Mouse (Mus musculus) intestine, embryonic 16.5 days (tissue): ENCODE data around the gene Tagln2. TPM values are rescaled to one million over a fixed set of nuclear protein-coding genes. Genes with fewer than 3 reads are reported as not detected.

Source experiments
- ATAC-seq: fragments of 200-750 bp; cut with Nextera tagmentation; 2 replicates; pipeline ENCODE4 v1.8.0; 2017; ENCODE audit warnings: moderate TSS enrichment, moderate library complexity
- H3K27ac ChIP-seq: fragments of 300-500 bp; sonication (generic); 2 replicates; pipeline ENCODE4 v1.5.1; 2014; ENCODE audit warnings: mild to moderate bottlenecking, low read length
- H3K27me3 ChIP-seq: fragments of 300-500 bp; sonication (generic); replicated peaks from 2 replicates; pipeline ENCODE4 v1.6.1; 2014; ENCODE audit warnings: low read length, control low read depth, mixed read lengths; ENCODE audit not compliant: control insufficient read depth, insufficient read depth
- H3K36me3 ChIP-seq: fragments of 300-500 bp; sonication (generic); 2 replicates; pipeline ENCODE4 v1.6.1; 2014; ENCODE audit warnings: low read length, control low read depth; ENCODE audit not compliant: control insufficient read depth, insufficient read depth
- H3K4me1 ChIP-seq: fragments of 300-500 bp; sonication (generic); 2 replicates; pipeline ENCODE4 v1.6.1; 2014; ENCODE audit warnings: low read length, control low read depth, mixed read lengths; ENCODE audit not compliant: control insufficient read depth, insufficient read depth
- H3K4me2 ChIP-seq: fragments of 300-500 bp; sonication (generic); 2 replicates; pipeline ENCODE4 v1.6.1; 2014; ENCODE audit warnings: low read depth, low read length, control low read depth
- H3K4me3 ChIP-seq: fragments of 300-500 bp; sonication (generic); 2 replicates; pipeline ENCODE4 v1.5.1; 2014; ENCODE audit warnings: mild to moderate bottlenecking, low read length
- H3K9ac ChIP-seq: fragments of 300-500 bp; sonication (generic); 2 replicates; pipeline ENCODE4 v1.6.1; 2014; ENCODE audit warnings: low read depth, low read length
- H3K9me3 ChIP-seq: fragments of 300-500 bp; sonication (generic); 2 replicates; pipeline ENCODE4 v1.6.1; 2016; ENCODE audit warnings: low read length, control low read depth; ENCODE audit not compliant: control insufficient read depth
- WGBS: fragments of 180-500 bp; shearing (Covaris S2); extraction: QIAGEN DNeasy Blood & Tissue Kit; methylation state at CpG from one replicate; pipeline ENCODE4 v1.1.7; 2014; 5-methylcytosine and 5-hydroxymethylcytosine counted together
- polyA plus RNA-seq: library from polyadenylated mRNA; unstranded; fragments of >200 nt; fragmentation: Nextera tagmentation; extraction: Ambion mirVana; gene quantifications from 2 replicates; pipeline ENCODE4 v1.2.1, GENCODE M21; 2015

Gene Tagln2
- polyA plus RNA-seq, 1 experiment from 2014 or later = 470 TPM

DNA sequence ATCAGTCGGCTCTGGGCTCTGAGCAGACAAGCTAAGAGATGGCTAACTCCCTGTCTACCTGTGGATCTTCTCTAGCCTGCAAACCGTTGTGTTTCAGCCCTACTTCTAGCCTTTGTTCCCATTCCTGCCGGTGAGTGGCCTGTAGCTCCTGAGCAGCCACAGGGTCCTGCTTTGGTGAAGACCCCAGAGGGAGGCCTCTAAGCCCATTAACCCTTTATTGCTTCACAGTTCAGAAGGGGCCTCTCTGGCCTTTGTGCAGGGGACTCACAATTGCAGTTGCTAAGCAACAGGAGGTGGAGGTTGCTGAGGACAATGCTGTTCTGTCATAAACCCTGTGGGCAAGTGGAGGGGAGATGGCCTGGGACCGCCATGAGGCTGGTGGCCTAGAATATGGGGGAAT is 13.6 kb upstream of the Tagln2 start:
- Histone ChIP-seq H3K9me3 (no peaks in the 10 kb centered on the region), H3K4me1 (peaks cover 48% of the 10 kb centered on the region), H3K27ac (0 out of 2 replicates have a peak overlapping the region, but pooled peaks have one; percentile 27), H3K27me3 (no peaks in the 10 kb centered on the region), H3K36me3 (no peaks in the 10 kb centered on the region), H3K4me3 (peak overlapping the region; percentile 63), H3K9ac (peak overlapping the region; percentile 17; the same call in 1 of the 2 replicates), H3K4me2 (peak overlapping the region; percentile 73)
- no peak for ATAC-seq
- 25% methylated on average over 4 of the region's 4 CpGs for WGBS

DNA sequence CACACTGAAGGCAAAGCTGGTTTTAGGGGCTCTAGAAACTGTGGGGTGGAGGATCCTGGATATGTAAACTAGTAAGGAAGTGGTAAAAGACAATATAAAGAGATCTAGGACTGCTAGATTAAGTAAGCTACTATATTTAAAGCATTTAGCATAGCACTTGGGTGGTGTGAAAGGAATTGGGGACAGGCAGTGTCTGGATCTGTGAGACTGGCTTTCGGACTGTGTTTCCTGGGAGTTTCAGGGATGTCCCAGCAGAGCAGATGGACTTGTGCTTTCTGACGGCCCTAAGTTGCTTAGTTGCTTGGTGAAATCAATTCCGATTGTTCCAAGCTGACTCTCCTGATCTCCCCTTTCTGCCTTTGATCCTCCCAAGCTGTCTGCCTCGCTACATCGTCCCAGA is 13.2 kb upstream of the Tagln2 start:
- no peak for ATAC-seq
- peak overlapping the region; percentile 73 for H3K4me2 ChIP-seq
- H3K9ac ChIP-seq = peak overlapping the region; percentile 17; the same call in 1 of the 2 replicates
- peak overlapping the region; percentile 47; the same call in 1 of the 2 replicates for H3K27ac ChIP-seq
- peak overlapping the region; percentile 63; the same call in 1 of the 2 replicates for H3K4me3 ChIP-seq
- H3K4me1 ChIP-seq = peaks cover 47% of the 10 kb centered on the region
- H3K36me3 ChIP-seq = peaks cover under 1% of the 10 kb centered on the region; the same call in 1 of the 2 replicates
- H3K27me3 ChIP-seq = no peaks in the 10 kb centered on the region
- H3K9me3 ChIP-seq = no peaks in the 10 kb centered on the region
- 73% methylated on average over 5 of the region's 5 CpGs for WGBS

DNA sequence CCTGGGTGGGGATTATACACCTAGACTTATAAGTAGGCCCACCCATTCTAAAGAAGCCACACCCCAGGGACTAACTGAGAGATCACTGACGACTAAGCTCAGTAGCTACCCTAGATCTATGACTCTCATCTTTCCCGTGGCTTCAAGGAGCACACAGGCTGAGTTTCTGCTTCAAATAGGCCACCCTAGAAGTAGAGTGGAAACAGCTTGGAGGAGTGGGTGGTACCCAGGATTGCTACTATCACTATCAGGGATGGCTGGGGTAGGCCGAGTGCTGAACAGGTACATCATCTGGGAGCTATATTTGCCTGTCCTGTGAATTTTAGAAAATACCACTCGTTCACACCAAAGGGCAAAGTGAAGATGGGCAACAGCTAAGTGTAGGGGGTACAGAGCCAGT is 12.0 kb upstream of the Tagln2 start:
- Histone ChIP-seq H3K4me3 (no peak overlapping the region), H3K27me3 (no peaks in the 10 kb centered on the region), H3K9me3 (no peaks in the 10 kb centered on the region), H3K27ac (0 out of 2 replicates have a peak overlapping the region, but pooled peaks have one; percentile 17), H3K4me2 (peak overlapping the region; percentile 28), H3K4me1 (peaks cover 50% of the 10 kb centered on the region), H3K9ac (0 out of 2 replicates have a peak overlapping the region, but pooled peaks have one; percentile 16), H3K36me3 (peaks cover 6% of the 10 kb centered on the region; the same call in 1 of the 2 replicates)
- WGBS = 67% methylated on average over 4 of the region's 4 CpGs
- no peak for ATAC-seq

GRCm38 (mm10) chr1:172488831-172489230 is 11.0 kb upstream of the Tagln2 start:
- Histone ChIP-seq H3K9ac (0 out of 2 replicates have a peak overlapping the region, but pooled peaks have one; percentile 16), H3K27me3 (no peaks in the 10 kb centered on the region), H3K4me3 (no peak overlapping the region), H3K4me1 (peaks cover 43% of the 10 kb centered on the region), H3K9me3 (no peaks in the 10 kb centered on the region), H3K27ac (peak overlapping the region; percentile 66), H3K4me2 (peak overlapping the region; percentile 26), H3K36me3 (peaks cover 8% of the 10 kb centered on the region; the same call in 1 of the 2 replicates)
- WGBS = 56% methylated on average over 7 of the region's 7 CpGs
- peak; percentile 46 for ATAC-seq

GRCm38 (mm10) chr1:172489585-172490250 is 10.1 kb upstream of the Tagln2 start:
- H3K4me1 ChIP-seq = peaks cover 37% of the 10 kb centered on the region
- 42% methylated on average over 12 of the region's 12 CpGs for WGBS
- H3K4me2 ChIP-seq = peak overlapping the region; percentile 36
- peaks cover 8% of the 10 kb centered on the region; the same call in 1 of the 2 replicates for H3K36me3 ChIP-seq
- ATAC-seq = peak; percentile 49
- H3K4me3 ChIP-seq = peak overlapping the region; percentile 15
- no peaks in the 10 kb centered on the region for H3K9me3 ChIP-seq
- no peaks in the 10 kb centered on the region for H3K27me3 ChIP-seq
- peak overlapping the region; percentile 12 for H3K27ac ChIP-seq
- peak overlapping the region; percentile 18 for H3K9ac ChIP-seq

GRCm38 (mm10) chr1:172490261-172490661 is 9.6 kb upstream of the Tagln2 start:
- H3K9me3 ChIP-seq = no peaks in the 10 kb centered on the region
- no peak overlapping the region for H3K27ac ChIP-seq
- H3K4me2 ChIP-seq = peak overlapping the region; percentile 36
- H3K36me3 ChIP-seq = peaks cover 8% of the 10 kb centered on the region; the same call in 1 of the 2 replicates
- no peaks in the 10 kb centered on the region for H3K27me3 ChIP-seq
- H3K4me3 ChIP-seq = peak overlapping the region; percentile 15
- peak; percentile 52 for ATAC-seq
- H3K4me1 ChIP-seq = peaks cover 35% of the 10 kb centered on the region
- whole genome bisulfite sequencing = 15% methylated on average over 10 of the region's 10 CpGs
- peak overlapping the region; percentile 18 for H3K9ac ChIP-seq

DNA sequence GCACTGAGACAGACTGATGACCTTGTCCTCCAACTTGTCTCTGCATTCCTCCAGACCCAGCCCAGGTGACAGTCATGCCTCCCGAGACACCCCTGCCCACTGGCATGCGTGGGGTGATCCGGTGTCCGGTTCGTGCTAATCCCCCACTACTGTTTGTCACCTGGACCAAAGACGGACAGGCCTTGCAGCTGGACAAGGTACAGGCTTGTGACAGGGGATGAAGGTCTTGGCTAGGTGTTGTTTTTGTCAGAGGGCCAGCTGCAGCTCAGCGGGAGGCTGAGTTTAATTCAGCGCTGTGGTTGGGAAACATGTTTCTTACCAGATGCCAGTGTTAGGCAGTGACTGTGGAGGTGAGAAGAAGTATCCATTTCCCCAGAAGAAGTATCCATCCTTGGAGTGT is 7.8 kb upstream of the Tagln2 start:
- Histone ChIP-seq H3K36me3 (peaks cover 15% of the 10 kb centered on the region; the same call in 1 of the 2 replicates), H3K4me2 (no peak overlapping the region), H3K9ac (no peak overlapping the region), H3K27ac (no peak overlapping the region), H3K4me1 (peaks cover 23% of the 10 kb centered on the region), H3K27me3 (no peaks in the 10 kb centered on the region), H3K4me3 (no peak overlapping the region), H3K9me3 (no peaks in the 10 kb centered on the region)
- WGBS = 88% methylated on average over 8 of the region's 8 CpGs
- no peak for ATAC-seq

DNA sequence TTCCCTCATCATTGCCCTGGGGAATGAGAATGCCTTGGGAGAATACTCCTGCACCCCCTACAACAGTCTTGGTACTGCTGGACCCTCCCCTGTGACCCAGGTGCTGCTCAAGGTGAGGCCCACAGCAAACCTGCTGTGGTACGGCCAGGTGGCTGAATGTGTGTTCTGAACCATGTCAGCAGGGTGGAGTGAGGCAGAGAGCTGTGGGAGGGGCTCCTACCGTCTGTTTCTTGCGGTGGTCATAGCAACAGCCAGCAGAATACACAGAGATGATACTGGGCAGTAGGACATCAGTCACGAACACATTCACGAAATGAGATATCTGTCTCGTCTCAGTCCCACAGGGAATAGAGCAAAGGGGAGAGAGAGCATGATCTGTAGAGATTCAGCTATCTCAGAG is 6.3 kb upstream of the Tagln2 start:
- Histone ChIP-seq H3K27ac (no peak overlapping the region), H3K27me3 (no peaks in the 10 kb centered on the region), H3K36me3 (peaks cover 15% of the 10 kb centered on the region; the same call in 1 of the 2 replicates), H3K9ac (no peak overlapping the region), H3K9me3 (no peaks in the 10 kb centered on the region), H3K4me3 (no peak overlapping the region), H3K4me1 (peaks cover 12% of the 10 kb centered on the region), H3K4me2 (no peak overlapping the region)
- no peak for ATAC-seq
- WGBS = 55% methylated on average over 6 of the region's 6 CpGs

GRCm38 (mm10) chr1:172496030-172496429 is 3.8 kb upstream of the Tagln2 start:
- Histone ChIP-seq H3K4me3 (no peak overlapping the region), H3K9me3 (no peaks in the 10 kb centered on the region), H3K27ac (no peak overlapping the region), H3K9ac (no peak overlapping the region), H3K36me3 (peaks cover 15% of the 10 kb centered on the region; the same call in 1 of the 2 replicates), H3K4me1 (peaks cover 4% of the 10 kb centered on the region; the same call in 1 of the 2 replicates), H3K4me2 (no peak overlapping the region), H3K27me3 (no peaks in the 10 kb centered on the region)
- 78% methylated on average over 17 of the region's 17 CpGs for WGBS
- ATAC-seq = no peak
